Mouse (Mus musculus): Measurements from ENCODE around the gene Xpc.
A peak's percentile ranks its signal among the peaks of the same experiment; 100 is the strongest.

- TF ChIP-seq POLR2A (IDR thresholded peaks at IDR 0.05; ENCODE audit: low read depth, low read length) (no peak), CTCF (conservative IDR thresholded peaks at IDR 0.05; ENCODE audit: insufficient read depth, insufficient read length, low read depth, low read length) (peak; percentile 14; the same call in 1 of the 2 replicates)
These were observed 11.7 kb upstream of the Xpc start for GRCm38 (mm10) chr6:91527227-91527860.

All from kidney, adult 2 months (tissue).